Mouse (Mus musculus): ENCODE results near the gene Lce1m.
"Not testable (repeated sequence)": the region's sequence is repeated elsewhere in the genome, so short reads cannot be mapped to it uniquely, and the experiment has no call there.

Lce1m gene

DNA sequence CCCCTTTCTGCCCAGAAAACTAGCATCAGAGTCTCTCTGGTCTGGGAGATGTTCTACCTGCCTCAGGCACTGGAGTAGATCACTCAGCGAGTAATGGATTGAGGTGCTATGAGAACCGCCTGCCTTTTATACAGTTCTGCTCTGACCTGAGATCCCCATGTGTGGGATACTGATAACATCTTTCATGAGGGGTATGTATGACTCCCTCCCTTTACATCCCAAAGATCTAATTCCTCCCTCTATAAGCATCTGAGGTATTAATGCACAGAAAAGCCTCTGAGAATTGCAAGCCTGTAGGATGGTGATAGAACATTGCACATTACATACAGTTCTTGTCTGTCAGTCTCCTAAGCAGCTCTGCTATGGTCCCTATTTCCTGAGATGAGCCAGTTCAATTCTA lies at the start of gene Lce1m:
Gene Lce1m, minus strand, starts transcription at position 101 of the 400 bp plus-strand sequence.
- DNase-seq = no peak

DNA sequence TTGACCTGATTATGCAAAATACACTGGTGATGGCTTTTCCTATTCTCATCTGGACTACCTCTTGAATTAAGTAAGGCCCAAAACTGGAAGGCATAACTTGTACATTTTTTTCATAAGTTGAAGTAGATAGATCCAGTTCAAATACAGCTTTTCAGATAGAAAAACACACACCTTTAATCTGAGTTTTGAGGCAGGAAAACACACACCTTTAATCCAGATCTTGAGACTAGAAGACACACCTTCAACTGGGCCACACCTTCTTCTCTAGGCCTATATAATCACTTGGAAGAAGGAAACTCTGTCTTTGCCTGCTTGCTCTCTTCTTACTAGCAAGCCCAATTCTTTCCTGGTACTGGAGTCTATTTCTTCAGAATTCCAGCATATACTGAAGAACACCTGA lies 49.7 kb upstream of the Lce1m start, which contains the start of gene Gm4858:
Gene Gm4858, plus strand, starts transcription at position 301 of the 400 bp plus-strand sequence.
- DNase-seq = not testable (repeated sequence)

DNA sequence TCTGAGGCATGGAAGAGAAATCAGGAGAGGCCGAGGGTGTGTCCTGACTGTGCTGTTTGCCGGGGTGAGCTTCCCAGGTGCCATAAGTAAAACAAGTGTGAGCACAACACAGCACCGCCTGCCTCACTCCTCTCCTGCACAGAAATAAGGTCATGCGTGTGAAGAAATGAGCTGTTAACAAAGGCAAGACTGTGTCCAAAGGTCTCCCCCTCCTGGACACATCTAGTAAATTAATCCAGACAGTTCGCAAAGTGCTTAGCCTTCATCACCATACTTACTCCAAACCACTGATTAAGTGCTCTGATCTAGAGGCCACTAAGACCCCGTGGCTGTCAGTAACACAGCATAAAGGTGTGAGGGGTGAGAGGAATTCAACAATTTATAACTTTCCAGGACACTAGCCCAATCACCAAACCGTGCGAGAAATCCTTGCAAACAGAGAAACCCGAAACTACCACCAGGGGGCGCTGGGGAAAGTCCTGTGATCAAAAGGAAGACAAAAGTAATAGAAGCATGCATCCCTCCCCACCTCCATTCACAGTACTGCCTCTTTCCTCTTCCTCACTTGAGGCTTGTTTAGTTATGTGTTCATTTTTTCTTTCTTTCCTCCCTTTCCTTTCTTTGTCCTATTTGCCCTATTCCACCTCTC lies 34.1 kb upstream of the Lce1m start:
- peak; percentile 18 for DNase-seq

DNA sequence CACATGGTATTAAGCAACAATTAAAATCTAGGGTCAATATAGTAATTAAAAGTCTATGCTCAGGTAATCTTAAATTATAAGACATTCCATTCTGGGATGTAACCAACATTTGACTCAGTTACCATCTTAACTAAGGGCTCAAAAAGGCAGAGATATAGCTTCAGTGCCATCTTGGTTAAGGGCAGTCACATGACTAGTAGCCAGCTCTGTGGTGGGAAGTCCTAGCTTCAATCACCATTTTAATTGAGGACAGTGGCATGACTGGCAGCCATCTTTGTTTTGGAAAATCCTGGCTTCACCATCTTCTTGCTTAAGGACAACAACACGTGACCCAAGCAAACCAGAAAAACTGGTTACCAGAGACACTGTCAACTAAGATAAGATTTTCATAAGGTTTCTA lies 31.3 kb upstream of the Lce1m start:
- DNase-seq = no peak

DNA sequence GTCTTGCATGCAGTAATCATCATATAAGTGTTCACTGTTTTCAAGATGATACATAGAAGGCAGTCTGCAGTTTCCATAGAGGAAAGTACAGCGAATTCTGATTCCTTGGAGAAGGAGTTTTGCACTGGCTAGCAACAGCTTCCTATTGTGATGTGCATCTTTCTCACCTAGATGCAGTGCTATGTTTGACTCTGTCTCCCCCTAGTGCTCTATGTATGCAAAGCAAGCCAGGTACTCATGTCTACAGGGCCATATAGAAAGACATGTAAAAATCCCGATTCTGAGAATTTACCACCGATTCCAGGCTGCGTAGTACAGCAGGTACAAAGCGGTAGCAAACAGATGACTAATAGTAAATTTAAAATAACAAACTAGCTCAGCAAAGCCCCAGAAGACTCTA lies 12.6 kb upstream of the Lce1m start:
- DNase-seq = no peak

DNA sequence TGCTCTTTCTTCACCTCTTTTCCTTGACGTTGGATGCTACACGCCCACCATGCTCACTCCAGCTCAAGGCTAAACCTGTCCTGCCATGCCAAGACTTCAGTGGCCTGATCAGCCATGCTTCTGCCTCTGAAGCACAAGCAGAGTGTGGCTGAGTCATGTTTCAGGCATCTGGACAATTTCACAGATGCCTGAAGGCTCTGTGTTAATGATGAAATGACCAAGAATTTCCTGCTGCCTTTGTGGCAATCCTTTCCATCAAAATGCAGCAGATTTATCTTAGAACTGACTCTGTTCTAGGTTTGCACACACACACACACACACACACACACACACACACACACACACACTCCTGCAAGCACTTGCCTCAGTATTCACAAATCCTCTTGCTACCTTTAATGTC lies 6.6 kb upstream of the Lce1m start:
- DNase-seq = no peak

DNA sequence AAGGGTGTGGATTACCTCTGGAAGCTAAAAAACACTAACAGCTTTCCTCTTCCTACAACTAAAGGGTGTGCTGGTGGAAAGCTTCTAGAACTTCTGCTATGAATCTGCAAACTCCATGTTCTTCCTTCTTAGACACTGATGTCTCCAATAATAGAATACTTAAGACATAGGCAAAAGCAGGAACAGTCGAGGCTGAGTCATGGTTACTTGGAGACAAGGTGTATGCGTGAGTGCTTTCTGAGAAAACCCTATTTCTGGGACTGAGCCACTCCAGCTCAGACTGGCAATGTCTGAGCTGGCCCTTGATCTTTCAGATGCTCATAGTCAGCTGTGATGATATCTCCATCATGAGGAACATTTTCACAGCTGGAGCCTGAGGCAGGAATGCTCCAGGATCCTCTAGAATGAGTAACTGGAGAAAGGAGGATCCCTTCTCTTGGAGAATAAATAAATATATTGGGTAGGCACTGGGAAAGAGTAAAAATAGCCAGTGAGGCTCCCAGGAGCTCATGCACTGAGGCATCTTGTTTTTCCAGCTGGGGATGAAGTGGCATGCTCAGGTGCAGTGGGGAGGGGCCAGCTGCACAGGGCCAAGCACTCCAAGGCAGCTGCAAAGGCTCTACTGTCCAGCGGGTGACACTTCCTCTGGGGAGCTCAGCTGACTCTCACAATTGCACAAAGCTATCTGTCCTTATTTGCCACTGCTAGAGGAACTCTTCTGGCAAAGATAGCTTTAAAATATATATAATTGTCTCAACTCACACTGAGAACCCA lies 4.7 kb upstream of the Lce1m start:
- no peak for DNase-seq

DNA sequence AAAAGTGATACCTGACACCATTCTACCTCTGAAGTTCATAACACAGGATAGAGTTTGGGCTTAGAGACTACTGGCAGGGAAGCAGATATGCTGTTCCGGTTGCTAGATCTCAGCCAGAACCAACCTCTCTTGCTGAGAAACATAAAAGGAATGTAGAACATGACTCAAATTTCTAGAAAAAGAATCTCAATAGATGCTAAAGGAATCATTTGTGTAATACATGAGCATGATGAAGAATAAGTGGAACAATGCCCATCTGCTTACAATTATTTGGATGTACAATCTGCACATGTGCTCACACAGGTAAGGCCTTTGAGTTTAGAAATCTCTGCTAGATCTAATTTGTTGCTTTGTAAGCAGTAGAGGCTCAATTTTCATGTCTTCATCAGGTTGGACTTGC lies 2.3 kb upstream of the Lce1m start:
- DNase-seq = no peak

DNA sequence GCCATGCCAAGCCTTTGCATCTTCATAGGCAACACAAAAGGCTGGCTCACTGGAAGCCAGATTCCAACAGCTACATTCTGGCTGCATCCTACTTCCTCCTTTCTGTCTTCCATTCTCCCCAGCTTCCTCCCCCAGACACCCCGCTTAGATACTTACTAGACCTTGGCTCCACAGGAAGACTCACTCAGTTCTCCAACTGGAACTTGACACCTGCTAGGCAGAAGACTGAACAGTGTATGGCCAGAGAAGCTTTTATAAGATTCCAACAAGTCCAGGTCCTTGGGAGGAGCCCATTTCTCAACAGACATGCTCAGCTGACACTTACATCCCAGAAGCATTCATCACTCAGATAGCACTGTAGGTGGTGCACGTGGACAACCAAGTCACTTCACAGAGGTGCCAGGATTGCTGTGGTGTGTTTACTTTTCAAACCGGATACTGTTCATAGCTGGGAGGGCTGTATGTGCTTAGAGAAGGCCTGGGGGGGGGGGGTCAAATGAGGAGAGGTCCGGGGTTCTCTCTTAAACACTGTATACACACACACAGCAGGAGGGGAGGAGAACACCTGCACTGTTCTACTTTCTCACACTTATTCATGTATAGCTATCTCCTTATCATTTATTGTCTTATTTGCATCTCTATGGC lies 3.3 kb downstream of the Lce1m start, which contains the start of gene Crct1:
Gene Crct1, minus strand, starts transcription at position 228 of the 645 bp plus-strand sequence.
- no peak for DNase-seq

DNA sequence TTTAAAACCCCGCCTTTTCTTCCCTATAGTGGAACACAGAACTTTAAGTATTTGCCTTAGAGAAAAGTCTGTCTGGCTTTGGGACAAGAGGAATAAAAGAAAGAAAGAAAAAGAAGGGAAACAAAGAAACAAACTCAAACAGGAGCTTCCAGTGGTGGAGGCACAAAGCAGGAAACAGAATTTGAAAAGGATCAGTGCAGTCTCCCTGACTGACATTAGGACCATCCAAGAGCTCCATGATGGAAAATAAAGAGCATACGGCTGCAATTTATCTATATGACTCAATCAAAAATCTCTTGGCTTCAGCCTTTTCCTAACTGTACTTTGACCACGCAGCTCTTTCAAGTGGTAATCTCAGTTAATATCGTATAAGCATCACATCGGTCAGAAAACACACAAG lies 4.0 kb downstream of the Lce1m start:
- no peak for DNase-seq

DNA sequence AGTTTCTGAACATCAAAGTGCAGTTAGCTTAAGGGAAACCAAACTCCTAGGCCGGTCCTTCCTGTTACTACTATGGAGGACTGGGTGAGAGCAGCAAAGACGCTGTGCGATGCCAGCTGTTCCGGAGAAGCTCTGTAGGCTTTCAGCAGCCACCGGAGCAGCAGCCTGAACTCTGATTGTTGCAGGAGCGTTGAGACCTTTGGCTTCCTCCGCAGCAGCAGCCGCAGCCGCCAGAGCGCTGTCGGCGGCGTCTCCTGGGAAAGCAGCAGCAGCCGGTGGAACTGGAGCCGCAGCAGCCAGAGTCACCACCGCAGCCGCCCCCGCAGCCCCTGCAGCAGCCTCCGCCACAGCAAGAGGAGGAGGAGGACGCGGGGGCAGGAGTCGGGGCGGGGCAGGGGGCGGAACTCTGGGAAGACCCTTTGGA lies 4.5 kb downstream of the Lce1m start:
- peak; percentile 37 for DNase-seq

DNA sequence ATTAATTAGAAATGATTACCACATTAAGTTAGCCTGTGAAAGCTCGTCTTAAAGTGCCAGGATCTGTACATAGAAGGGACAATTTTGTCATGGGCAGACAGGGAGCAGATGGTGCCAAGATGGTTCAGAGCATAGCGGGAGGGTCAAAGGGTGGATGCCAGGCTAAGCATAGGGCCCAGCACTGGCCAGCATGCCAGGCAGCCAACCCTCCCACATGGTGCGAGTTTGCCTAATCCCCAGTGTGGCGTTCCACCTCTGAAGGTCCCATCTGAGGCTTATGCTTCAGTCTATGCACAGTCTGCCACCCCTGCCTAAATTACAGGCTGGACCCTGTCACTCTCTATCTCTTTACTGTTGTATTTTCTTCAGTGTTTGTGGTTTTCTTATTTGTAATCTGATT lies 16.0 kb downstream of the Lce1m start:
- no peak for DNase-seq

DNA sequence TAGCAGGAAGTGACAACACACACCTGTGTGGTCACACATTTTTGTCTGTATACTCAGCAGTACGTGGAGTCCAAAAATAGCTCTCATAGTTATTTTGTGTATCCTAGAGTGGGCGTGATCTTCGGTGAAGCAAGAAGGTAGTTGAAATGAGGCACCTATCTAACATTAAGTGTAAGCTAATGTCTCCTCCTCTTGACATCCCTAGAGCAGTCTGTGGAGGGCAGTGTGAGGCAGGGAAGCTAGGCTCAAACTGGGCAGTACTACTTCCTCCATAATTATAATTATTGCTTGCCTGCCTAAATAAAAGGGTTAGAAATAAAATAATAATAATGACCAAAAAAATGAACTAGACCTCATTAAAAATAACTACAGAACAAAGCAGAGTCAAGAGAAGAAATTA lies 18.2 kb downstream of the Lce1m start:
- DNase-seq = no peak

DNA sequence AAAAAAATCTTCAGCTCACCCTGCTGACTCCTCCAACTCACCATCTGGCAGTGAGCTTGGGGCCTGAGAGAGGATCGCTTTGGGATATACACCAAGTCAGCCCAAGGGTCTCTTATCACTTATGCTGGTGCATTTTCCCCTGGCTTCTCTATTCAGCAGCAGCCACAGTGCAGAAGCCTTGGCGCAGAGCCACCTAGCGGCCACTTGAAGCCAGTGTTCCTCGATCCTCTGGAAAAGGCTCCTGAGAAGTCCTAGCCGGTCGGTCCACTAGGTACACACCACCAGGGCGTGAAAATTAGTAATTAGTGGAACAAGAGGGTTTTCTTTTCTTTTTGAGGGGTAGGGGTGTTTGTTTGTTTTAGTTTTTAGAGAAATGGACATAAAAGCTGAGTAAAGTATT lies 20.2 kb downstream of the Lce1m start:
- peak; percentile 59 for DNase-seq

DNA sequence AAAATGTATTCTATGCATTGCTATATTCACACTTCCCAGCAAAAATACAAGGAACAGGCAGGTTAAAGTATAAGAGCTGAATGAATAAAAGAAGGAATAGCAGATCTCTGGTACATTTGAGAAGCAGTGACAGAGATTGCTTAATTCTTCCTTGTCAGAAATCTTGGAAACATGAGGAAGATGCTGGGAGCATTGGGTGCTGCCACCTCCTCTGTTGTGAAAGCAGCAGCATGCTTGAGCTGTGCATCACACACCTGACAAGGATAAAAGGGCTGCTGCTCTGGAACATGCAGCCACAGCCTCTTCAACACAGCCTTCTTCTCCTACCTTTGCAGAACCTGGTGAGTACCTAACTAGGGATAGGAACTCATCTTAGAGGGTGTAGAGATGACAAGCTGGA lies 26.9 kb downstream of the Lce1m start, which contains the start of gene Lce3f:
Gene Lce3f, plus strand, starts transcription at position 301 of the 400 bp plus-strand sequence.
- no peak for DNase-seq

DNA sequence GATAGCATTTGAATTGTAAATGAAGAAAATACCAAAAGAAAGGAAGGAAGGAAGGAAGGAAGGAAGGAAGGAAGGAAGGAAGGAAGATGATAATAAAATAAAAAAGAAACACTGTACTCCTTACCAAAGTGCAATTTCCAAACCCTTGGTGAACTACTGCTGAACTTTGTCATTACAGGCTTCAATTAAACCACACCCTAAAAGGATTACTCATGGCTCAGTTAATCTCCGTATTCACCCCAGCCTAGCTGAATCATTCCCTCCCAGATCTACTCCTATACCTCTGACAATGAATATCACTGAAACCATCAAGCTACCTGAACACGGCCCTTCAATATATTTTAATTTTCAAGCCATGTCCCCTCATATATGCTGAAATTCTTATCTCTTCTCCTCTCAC lies 40.4 kb downstream of the Lce1m start:
- DNase-seq = no peak

Measured in liver (tissue).